ENCODE assay signal across 8 mouse cellular contexts in genomic region chr1:69688961-69689360, GRCm38 (mm10). TPM values are rescaled to one million over a fixed set of nuclear protein-coding genes. Genes with fewer than 3 reads are reported as not detected.
DNase-seq lines count a peak whose midpoint lies in the region; ATAC-seq lines count a peak whose summit lies in the region.

No protein-coding gene starts in this region.

- H3K36me3 ChIP-seq in intestine, embryonic 16.5 days (ENCODE audit: control insufficient read depth, insufficient read depth, low read length), result no peaks in the 10 kb centered on the region
- H3K36me3 ChIP-seq in stomach, embryonic 14.5 days (ENCODE audit: control insufficient read depth, insufficient read depth, low read length), result no peaks in the 10 kb centered on the region

- H3K9ac ChIP-seq in intestine, embryonic 16.5 days (ENCODE audit: low read depth, low read length), result no peak overlapping the region
- H3K9ac ChIP-seq in stomach, embryonic 14.5 days (replicated peaks; ENCODE audit: low read depth, low read length), result no peak overlapping the region

- no peaks in the 10 kb centered on the region for H3K9me3 ChIP-seq in intestine, embryonic 16.5 days (ENCODE audit: control insufficient read depth, low read length)
- no peaks in the 10 kb centered on the region for H3K9me3 ChIP-seq in stomach, embryonic 14.5 days (ENCODE audit: control insufficient read depth, low read depth, low read length)

- WGBS in intestine, embryonic 16.5 days, result 2% methylated on average over 5 of the region's 5 CpGs
- WGBS in stomach, embryonic 14.5 days, result under 1% methylated on average over 5 of the region's 5 CpGs

- ATAC-seq in intestine, embryonic 16.5 days, result no peak
- no peak for ATAC-seq in stomach, embryonic 14.5 days (ENCODE audit: insufficient number of reproducible peaks, insufficient read depth, low FRiP score, low read depth)

- no peaks in the 10 kb centered on the region for H3K27me3 ChIP-seq in intestine, embryonic 16.5 days (replicated peaks; ENCODE audit: control insufficient read depth, insufficient read depth, low read length)
- no peaks in the 10 kb centered on the region for H3K27me3 ChIP-seq in stomach, embryonic 14.5 days (ENCODE audit: control insufficient read depth, insufficient read depth, low read length)

- H3K4me3 ChIP-seq in intestine, embryonic 16.5 days (ENCODE audit: low read length), result no peak overlapping the region
- H3K4me3 ChIP-seq in stomach, embryonic 14.5 days (ENCODE audit: low read depth, low read length), result no peak overlapping the region

- H3K4me1 ChIP-seq in intestine, embryonic 16.5 days (ENCODE audit: control insufficient read depth, insufficient read depth, low read length), result peaks cover 4% of the 10 kb centered on the region
- H3K4me1 ChIP-seq in stomach, embryonic 14.5 days (ENCODE audit: control insufficient read depth, insufficient read depth, low read length), result no peaks in the 10 kb centered on the region

- intact Hi-C loops in left cerebral cortex, postnatal 25 days (cut with DNase I), result loop anchor here (5.0 kb wide), 1 partner anchor 447 kb away; no protein-coding TSS in a partner anchor

- peak; percentile 42 to 51 for DNase-seq in urinary bladder, postnatal 36 days (ENCODE audit: low spot score in 2 of 2)
- DNase-seq in urinary bladder, postnatal 4 days (ENCODE audit: low spot score in 2 of 2), result no peak
- DNase-seq in cerebellum, postnatal 36 days, result peak; percentile 49 to 66
- peak; percentile 94 for DNase-seq in heart, adult 11 months
- peak; percentile 46 to 67 for DNase-seq in left cerebral cortex, postnatal 25 days (ENCODE audit: low spot score in 2 of 2)
- DNase-seq in mesoderm, embryonic 11.5 days (ENCODE audit: low read depth, low spot score), result peak; percentile 81

- H3K27ac ChIP-seq in intestine, embryonic 16.5 days (ENCODE audit: low read length), result no peak overlapping the region
- no peak overlapping the region for H3K27ac ChIP-seq in stomach, embryonic 14.5 days (ENCODE audit: low read length)

- H3K4me2 ChIP-seq in intestine, embryonic 16.5 days (ENCODE audit: low read depth, low read length), result peak overlapping the region; percentile 3; the same call in 1 of the 2 replicates
- H3K4me2 ChIP-seq in stomach, embryonic 14.5 days (replicated peaks; ENCODE audit: low read depth, low read length), result peak overlapping the region; percentile 22; the same call in 1 of the 2 replicates

RNA-seq across cellular contexts. Expression of gene Ikzf2, which starts 1.9 kb away (rescaled TPM):
- polyA plus RNA-seq in intestine, embryonic 16.5 days (2015; fragmentation: Nextera tagmentation; extraction: Ambion mirVana), result 2.1 and 2.4 TPM in 2 replicates
- total RNA-seq in left cerebral cortex, postnatal 25 days (2021), result 1 to 10 TPM; 3.7 to 7.9 TPM
- polyA plus RNA-seq in stomach, embryonic 14.5 days (2014; fragmentation: Nextera tagmentation; extraction: Ambion mirVana), result 9.7 and 11.1 TPM in 2 replicates

Comparison
In these comparisons a context has a peak if more than half of its experiments do, and no peak if none do; other contexts are left out.
1. DNase-seq: peak in urinary bladder, postnatal 36 days (2 of 2), cerebellum, postnatal 36 days (2 of 2), heart, adult 11 months (single experiment), left cerebral cortex, postnatal 25 days (2 of 2) and mesoderm, embryonic 11.5 days (single experiment); none in urinary bladder, postnatal 4 days (0 of 2).